Mouse (Mus musculus): ENCODE measurements around the gene Mecom. TPM values are rescaled to one million over a fixed set of nuclear protein-coding genes. Genes with fewer than 3 reads are reported as not detected.
A peak's percentile ranks its signal among the peaks of the same experiment; 100 is the strongest.

Mecom gene
- polyA plus RNA-seq, 1 experiment from 2014 or later: 22.4 TPM

DNA sequence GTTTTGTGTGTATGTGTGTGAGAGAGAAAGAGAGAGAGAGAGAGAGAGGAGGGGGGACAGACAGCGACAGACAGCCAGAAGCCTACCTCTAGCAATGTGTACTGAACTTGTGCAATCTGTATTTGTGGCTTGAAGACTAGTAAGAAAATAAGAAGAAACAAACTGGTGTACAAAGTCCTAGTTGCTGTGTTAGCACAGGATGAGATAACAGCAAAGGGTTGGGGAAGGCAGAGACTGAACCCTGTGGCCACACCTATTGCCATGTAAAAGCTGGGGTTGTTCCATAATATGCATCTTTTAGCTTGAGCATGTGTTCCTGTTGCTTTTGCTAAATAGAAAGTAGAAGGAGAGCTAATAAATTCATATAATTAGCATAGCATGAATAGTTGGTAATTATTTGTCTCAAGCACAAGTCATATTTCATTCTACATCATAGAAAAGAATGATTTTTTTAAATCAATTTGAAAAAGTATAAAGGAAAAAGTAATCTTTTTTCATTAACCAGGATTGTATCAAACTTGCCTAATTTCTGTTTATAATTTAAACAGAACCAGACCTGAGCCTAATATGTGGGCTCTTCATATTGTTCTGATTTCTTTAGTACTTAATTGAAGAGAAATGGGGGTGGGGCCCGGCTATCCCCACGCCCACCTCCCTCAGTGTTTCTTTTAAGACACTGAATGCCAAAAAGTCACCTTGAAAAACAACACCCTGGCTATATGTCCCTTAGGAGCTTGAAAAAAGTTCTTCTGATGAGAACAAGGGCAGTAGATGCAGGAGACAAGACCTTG is 379.2 kb downstream of the Mecom start:
- WGBS: 90% methylated on average over 3 of the region's 3 CpGs

GRCm38 (mm10) chr3:30167027-30167426 is 380.8 kb downstream of the Mecom start:
- WGBS: 67% methylated on average over 3 of the region's 3 CpGs

More for the DNA sequence above, 379.2 kb downstream of the Mecom start:
- no peak overlapping the region for H3K4me2 ChIP-seq (replicated peaks; ENCODE audit: low read depth, low read length)
- no peak overlapping the region for H3K27ac ChIP-seq (ENCODE audit: low read length)
- no peaks in the 10 kb centered on the region for H3K9me3 ChIP-seq (ENCODE audit: low read length)
- TF ChIP-seq EP300 (IDR thresholded peaks at IDR 0.05) (no peak), CTCF (IDR thresholded peaks at IDR 0.05) (no peak)
- no peaks in the 10 kb centered on the region for H3K36me3 ChIP-seq (ENCODE audit: insufficient read depth, low read length)
- no peak overlapping the region for H3K4me3 ChIP-seq (ENCODE audit: low read depth, low read length)
- no peaks in the 10 kb centered on the region for H3K4me1 ChIP-seq (ENCODE audit: insufficient read depth, low read depth, low read length)
- DNase-seq (ENCODE audit: low spot score) (no peak), ATAC-seq (no peak)
- no peak overlapping the region for H3K9ac ChIP-seq (replicated peaks; ENCODE audit: low read depth)
- H3K27me3 ChIP-seq (replicated peaks; ENCODE audit: insufficient read depth, low read length): no peaks in the 10 kb centered on the region

DNA sequence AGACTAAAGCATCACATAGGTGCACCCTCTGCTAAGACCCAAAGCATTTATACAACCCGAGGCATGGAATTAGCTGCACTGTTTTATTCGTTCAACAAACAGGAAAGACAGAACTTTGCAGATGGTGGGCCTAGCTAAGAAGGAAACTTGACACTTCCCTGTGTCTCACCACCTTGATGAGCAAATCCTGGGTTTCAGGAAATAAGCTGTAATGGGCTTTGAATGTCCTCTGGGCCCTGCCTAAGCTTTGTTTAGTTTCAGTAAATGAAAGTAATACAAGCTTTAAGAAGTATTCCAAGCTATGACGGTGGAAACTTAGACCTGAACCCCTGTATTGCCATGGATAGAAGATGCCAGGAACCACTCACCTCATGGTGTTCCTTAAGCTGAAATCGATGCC is 383.0 kb downstream of the Mecom start:
- Histone ChIP-seq H3K9me3 (ENCODE audit: low read length) (no peaks in the 10 kb centered on the region), H3K27ac (ENCODE audit: low read length) (no peak overlapping the region), H3K4me1 (ENCODE audit: insufficient read depth, low read depth, low read length) (no peaks in the 10 kb centered on the region; the same call in 1 of the 2 replicates), H3K4me3 (ENCODE audit: low read depth, low read length) (no peak overlapping the region), H3K4me2 (replicated peaks; ENCODE audit: low read depth, low read length) (no peak overlapping the region), H3K9ac (replicated peaks; ENCODE audit: low read depth) (no peak overlapping the region), H3K36me3 (ENCODE audit: insufficient read depth, low read length) (no peaks in the 10 kb centered on the region), H3K27me3 (replicated peaks; ENCODE audit: insufficient read depth, low read length) (no peaks in the 10 kb centered on the region)
- DNase-seq (ENCODE audit: low spot score) (no peak), ATAC-seq (no peak)
- WGBS: 64% methylated on average over 4 of the region's 4 CpGs
- TF ChIP-seq EP300 (IDR thresholded peaks at IDR 0.05): no peak
- TF ChIP-seq CTCF (IDR thresholded peaks at IDR 0.05): no peak

More at GRCm38 (mm10) chr3:30167027-30167426, 380.8 kb downstream of the Mecom start:
- ATAC-seq (no peak), DNase-seq (ENCODE audit: low spot score) (no peak)
- Histone ChIP-seq H3K4me3 (ENCODE audit: low read depth, low read length) (no peak overlapping the region), H3K36me3 (ENCODE audit: insufficient read depth, low read length) (no peaks in the 10 kb centered on the region), H3K9me3 (ENCODE audit: low read length) (no peaks in the 10 kb centered on the region), H3K4me2 (replicated peaks; ENCODE audit: low read depth, low read length) (no peak overlapping the region), H3K4me1 (ENCODE audit: insufficient read depth, low read depth, low read length) (no peaks in the 10 kb centered on the region; the same call in 1 of the 2 replicates), H3K9ac (replicated peaks; ENCODE audit: low read depth) (no peak overlapping the region), H3K27ac (ENCODE audit: low read length) (no peak overlapping the region), H3K27me3 (replicated peaks; ENCODE audit: insufficient read depth, low read length) (no peaks in the 10 kb centered on the region)
- TF ChIP-seq EP300 (IDR thresholded peaks at IDR 0.05) (no peak), CTCF (IDR thresholded peaks at IDR 0.05) (no peak)

GRCm38 (mm10) chr3:30163390-30163789 is 384.4 kb downstream of the Mecom start:
- Histone ChIP-seq H3K27ac (ENCODE audit: low read length) (no peak overlapping the region), H3K4me2 (replicated peaks; ENCODE audit: low read depth, low read length) (no peak overlapping the region), H3K9ac (replicated peaks; ENCODE audit: low read depth) (no peak overlapping the region), H3K4me3 (ENCODE audit: low read depth, low read length) (no peak overlapping the region), H3K9me3 (ENCODE audit: low read length) (no peaks in the 10 kb centered on the region), H3K27me3 (replicated peaks; ENCODE audit: insufficient read depth, low read length) (no peaks in the 10 kb centered on the region), H3K4me1 (ENCODE audit: insufficient read depth, low read depth, low read length) (no peaks in the 10 kb centered on the region; the same call in 1 of the 2 replicates), H3K36me3 (ENCODE audit: insufficient read depth, low read length) (no peaks in the 10 kb centered on the region)
- WGBS: 60% methylated on average over 4 of the region's 4 CpGs
- no peak for ATAC-seq
- no peak for DNase-seq (ENCODE audit: low spot score)
- no peak for TF ChIP-seq CTCF (IDR thresholded peaks at IDR 0.05)
- no peak for TF ChIP-seq EP300 (IDR thresholded peaks at IDR 0.05)

DNA sequence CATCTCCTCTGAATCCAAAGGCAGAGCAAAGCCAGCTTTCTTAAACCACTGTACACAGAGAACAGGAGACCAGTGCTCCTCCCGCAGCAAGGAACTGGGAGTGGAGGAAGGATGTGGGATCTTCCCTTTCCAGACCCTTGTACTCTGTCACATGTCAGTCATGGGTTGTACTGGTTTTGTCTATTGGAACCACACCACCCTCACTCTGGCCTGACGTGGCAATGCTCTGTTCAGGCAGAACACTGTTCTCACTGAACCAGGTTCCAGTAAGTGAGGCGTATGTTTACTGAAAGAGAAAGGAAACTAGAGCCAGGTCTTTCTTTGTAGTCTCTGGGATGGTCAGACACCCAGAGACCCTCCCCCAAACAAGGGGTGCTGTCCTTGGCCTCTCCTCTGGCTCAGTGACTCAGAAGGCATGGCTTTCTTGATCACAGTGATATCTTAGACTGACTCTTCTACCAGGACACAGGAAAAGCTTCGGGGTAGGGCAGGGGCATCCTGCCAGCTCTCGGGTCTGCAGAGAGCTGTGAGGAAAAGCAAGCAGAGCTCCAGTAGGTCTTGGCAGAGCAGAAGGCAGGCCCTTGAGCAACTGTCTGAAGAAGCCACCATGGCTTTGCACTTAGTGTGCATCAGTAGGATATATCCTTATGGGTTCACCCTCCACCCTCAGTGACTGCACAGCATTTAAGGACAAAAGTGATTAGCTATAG is 386.7 kb downstream of the Mecom start:
- DNase-seq (ENCODE audit: low spot score) (peak; percentile 30), ATAC-seq (peak; percentile 53)
- Histone ChIP-seq H3K4me1 (ENCODE audit: insufficient read depth, low read depth, low read length) (no peaks in the 10 kb centered on the region; the same call in 1 of the 2 replicates), H3K36me3 (ENCODE audit: insufficient read depth, low read length) (no peaks in the 10 kb centered on the region), H3K4me3 (ENCODE audit: low read depth, low read length) (no peak overlapping the region), H3K4me2 (replicated peaks; ENCODE audit: low read depth, low read length) (0 out of 2 replicates have a peak overlapping the region, but pooled peaks have one; percentile 9), H3K27ac (ENCODE audit: low read length) (peak overlapping the region; percentile 44), H3K9me3 (ENCODE audit: low read length) (no peaks in the 10 kb centered on the region), H3K27me3 (replicated peaks; ENCODE audit: insufficient read depth, low read length) (no peaks in the 10 kb centered on the region), H3K9ac (replicated peaks; ENCODE audit: low read depth) (no peak overlapping the region)
- TF ChIP-seq EP300 (IDR thresholded peaks at IDR 0.05) (no peak), CTCF (IDR thresholded peaks at IDR 0.05) (no peak)
- WGBS: 32% methylated on average over 5 of the region's 5 CpGs

- WGBS: 80% methylated on average over 5 of the region's 5 CpGs
- TF ChIP-seq EP300 (IDR thresholded peaks at IDR 0.05) (no peak), CTCF (IDR thresholded peaks at IDR 0.05) (peak; percentile 54)
- Histone ChIP-seq H3K36me3 (ENCODE audit: insufficient read depth, low read length) (no peaks in the 10 kb centered on the region), H3K4me3 (ENCODE audit: low read depth, low read length) (no peak overlapping the region), H3K9me3 (ENCODE audit: low read length) (no peaks in the 10 kb centered on the region), H3K27me3 (replicated peaks; ENCODE audit: insufficient read depth, low read length) (no peaks in the 10 kb centered on the region), H3K9ac (replicated peaks; ENCODE audit: low read depth) (no peak overlapping the region), H3K4me2 (replicated peaks; ENCODE audit: low read depth, low read length) (no peak overlapping the region), H3K4me1 (ENCODE audit: insufficient read depth, low read depth, low read length) (no peaks in the 10 kb centered on the region; the same call in 1 of the 2 replicates), H3K27ac (ENCODE audit: low read length) (no peak overlapping the region)
- DNase-seq (ENCODE audit: low spot score) (peak; percentile 31), ATAC-seq (no peak)
These were observed 387.5 kb downstream of the Mecom start for GRCm38 (mm10) chr3:30160346-30160745.
